Mouse (Mus musculus): ENCODE measurements around the gene Wipf3.

DNA sequence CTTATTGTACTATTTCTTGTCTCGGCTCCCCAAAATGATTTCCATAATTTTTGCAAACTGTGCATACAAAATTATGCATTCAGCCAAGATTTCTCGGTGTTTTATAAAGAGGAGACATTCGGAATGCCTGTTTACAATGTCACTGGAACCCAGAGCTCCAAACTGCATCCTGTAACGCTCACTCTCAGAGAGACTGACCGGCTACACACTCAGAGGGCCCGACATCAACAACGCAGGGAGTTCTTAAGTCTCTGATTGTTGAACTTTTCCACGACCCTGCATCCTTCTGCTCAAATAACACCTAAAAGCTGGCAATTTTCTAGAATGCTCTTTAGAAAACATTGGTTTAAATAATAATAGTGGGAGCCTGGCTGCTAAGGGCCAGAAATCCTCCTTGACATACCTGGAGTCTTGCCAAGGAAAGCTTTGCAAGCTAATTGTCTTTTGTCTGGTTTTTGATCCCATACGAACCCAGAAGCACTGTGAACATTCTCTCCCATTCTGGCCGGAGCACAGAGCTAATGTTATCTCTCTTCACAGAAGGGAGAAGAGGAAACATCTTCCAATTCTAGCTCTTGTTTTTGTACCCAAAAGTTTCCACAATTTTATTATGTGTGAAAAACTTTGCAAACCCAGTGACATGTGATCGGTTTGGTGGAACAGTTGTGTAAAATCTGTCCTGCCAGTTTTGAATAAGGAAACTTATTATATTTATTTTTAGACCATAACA, 30.0 kb upstream of the Wipf3 start:
- no peak for TF ChIP-seq MAX (IDR thresholded peaks at IDR 0.05; ENCODE audit: low read length)
- no peak; the same call in 1 of the 2 replicates for TF ChIP-seq JUN (IDR thresholded peaks at IDR 0.05; ENCODE audit: insufficient read depth, low read depth, low read length)
- no peak for TF ChIP-seq CTCF (conservative IDR thresholded peaks at IDR 0.05 in 1 of 2, IDR thresholded peaks at IDR 0.05 in 1 of 2; ENCODE audit: low read depth in 2 of 2, low read length in 2 of 2)
- TF ChIP-seq MEF2A (IDR thresholded peaks at IDR 0.05; ENCODE audit: borderline replicate concordance, low read depth, low read length): peak; percentile 65
